Mouse (Mus musculus): Measurements from ENCODE around the gene Pnrc2.

DNA sequence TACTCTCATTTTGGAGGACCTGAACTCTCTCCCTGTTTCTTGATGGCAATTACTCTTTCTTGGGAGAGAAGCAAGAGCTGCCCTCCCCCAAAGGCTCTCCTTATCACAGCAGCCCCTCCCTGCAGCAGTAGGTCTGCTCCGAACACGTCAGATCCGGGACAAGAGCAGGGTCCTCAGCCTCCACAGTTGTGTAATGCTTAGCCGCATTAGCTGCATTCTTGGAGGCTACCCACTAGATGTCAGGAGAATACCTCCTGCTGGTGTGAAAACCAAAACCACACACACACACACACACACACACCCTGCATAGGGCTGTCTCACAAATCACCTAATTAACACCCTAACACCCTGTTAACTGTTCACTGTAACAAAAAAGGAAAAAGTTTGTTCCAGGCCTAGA lies 19.2 kb upstream of the Pnrc2 start:
- TF ChIP-seq TBP (IDR thresholded peaks at IDR 0.05; ENCODE audit: low read depth, low read length) (no peak), SIN3A (IDR thresholded peaks at IDR 0.05; ENCODE audit: low read length) (peak; percentile 26; the same call in 1 of the 2 replicates), RAD21 (IDR thresholded peaks at IDR 0.05; ENCODE audit: low read depth, low read length) (peak; percentile 60), POLR2AphosphoS2 (IDR thresholded peaks at IDR 0.05; ENCODE audit: low read length) (no peak), ZMIZ1 (IDR thresholded peaks at IDR 0.05; ENCODE audit: low read depth, low read length) (no peak), CTCF (IDR thresholded peaks at IDR 0.05 in 2 of 3, conservative IDR thresholded peaks at IDR 0.05 in 1 of 3; ENCODE audit: control insufficient read depth in 1 of 3, insufficient read depth in 1 of 3, low read depth in 2 of 3, low read length in 3 of 3, poor library complexity in 1 of 3, severe bottlenecking in 1 of 3) (peak; percentile 13 to 64 (median 35); a peak in 3 of 6 replicates), E2F4 (IDR thresholded peaks at IDR 0.05; ENCODE audit: borderline replicate concordance, low read depth, low read length) (no peak), USF2 (IDR thresholded peaks at IDR 0.05; ENCODE audit: borderline replicate concordance in 1 of 2, insufficient read depth in 1 of 2, low read depth in 1 of 2, low read length in 2 of 2) (no peak), MAX (IDR thresholded peaks at IDR 0.05; ENCODE audit: low read length) (no peak), GATA1 (IDR thresholded peaks at IDR 0.05; ENCODE audit: low read depth, low read length) (0 out of 2 replicates have a peak, but pooled peaks have one; percentile 30), USF1 (IDR thresholded peaks at IDR 0.05; ENCODE audit: low read depth, low read length) (no peak)

Data from MEL (cell line).